Mouse (Mus musculus): ENCODE results near the gene Vmn1r208. TPM values are rescaled to one million over a fixed set of nuclear protein-coding genes. Genes with fewer than 3 reads are reported as not detected.

The Vmn1r208 gene
- not detected in 2 replicates for polyA plus RNA-seq (2012; rRNA removed)

DNA sequence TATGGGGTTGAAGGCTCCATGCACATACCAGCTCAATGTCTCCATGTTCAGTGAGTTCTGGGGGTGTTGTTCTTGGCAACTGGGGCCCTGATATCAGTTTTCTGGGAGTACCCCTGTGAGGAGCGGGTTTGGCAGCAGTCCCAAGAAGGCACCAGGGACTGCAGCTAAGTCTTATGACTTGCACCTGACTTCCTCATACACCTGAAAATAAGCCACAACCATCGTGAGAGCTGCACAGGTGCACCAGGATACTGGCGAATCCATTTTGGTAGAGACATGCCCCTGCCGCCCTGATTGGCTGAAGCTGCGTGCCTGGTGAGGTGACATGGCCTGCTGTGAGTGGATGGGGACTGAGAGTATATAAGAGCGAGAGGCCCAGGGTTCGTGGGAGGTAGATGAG, at the start of gene Vmn1r208:
Gene Vmn1r208, minus strand, starts transcription at position 101 of the 400 bp plus-strand sequence.

DNA sequence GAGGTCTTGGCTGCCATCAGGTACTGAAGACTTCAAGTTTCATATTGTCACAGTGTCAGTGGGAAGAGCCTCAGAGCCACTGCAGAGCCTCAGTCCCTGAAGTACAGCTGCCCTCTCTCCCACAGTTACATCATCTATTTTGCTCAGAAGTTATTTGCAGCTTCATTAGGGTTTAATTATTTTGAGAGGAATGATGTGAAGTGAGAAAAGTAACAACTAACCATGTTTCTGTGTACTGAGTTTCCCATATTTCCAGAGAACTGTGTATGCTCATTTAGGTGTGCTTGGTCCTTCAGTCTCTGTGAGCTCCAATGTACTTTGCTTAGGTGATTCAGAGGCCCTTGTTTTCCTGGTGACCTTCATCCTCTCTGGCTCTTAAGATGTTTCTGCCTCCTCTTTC, 32.4 kb upstream of the Vmn1r208 start, which contains the start of gene Vmn1r209:
Gene Vmn1r209, minus strand, starts transcription at position 101 of the 400 bp plus-strand sequence.

DNA sequence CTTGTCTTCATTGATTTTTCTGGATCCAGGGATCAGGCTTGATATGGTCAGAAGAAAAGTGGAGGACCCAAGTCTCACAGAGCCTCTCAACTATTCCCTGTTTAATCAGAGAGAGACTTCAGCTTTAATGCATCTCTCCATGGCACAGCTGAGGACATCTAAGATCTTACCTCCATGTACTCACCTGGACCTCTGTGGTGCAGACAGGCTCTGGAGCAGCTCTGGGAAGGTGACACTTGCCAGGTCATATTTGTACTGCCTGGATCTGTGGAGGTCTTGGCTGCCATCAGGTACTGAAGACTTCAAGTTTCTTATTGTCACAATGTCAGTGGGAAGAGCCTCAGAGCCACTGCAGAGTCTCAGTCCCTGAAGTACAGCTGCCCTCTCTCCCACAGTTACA, 47.7 kb downstream of the Vmn1r208 start, which contains the start of gene Vmn1r207-ps:
Gene Vmn1r207-ps, minus strand, starts transcription at position 101 of the 400 bp plus-strand sequence.

Other genes starting within 250 kb of the Vmn1r208 start
- gene Vmn1r204, start 224.2 kb downstream of the Vmn1r208 start, polyA plus RNA-seq (2012; rRNA removed) = not detected in 2 replicates
- not detected in 2 replicates for gene Vmn1r205, start 184.4 kb downstream of the Vmn1r208 start, polyA plus RNA-seq (2012; rRNA removed)
- not detected in 2 replicates for gene Vmn1r206, start 153.1 kb downstream of the Vmn1r208 start, polyA plus RNA-seq (2012; rRNA removed)
- gene Vmn1r207-ps, start 47.8 kb downstream of the Vmn1r208 start, polyA plus RNA-seq (2012; rRNA removed) = not detected in 2 replicates
- not detected in 2 replicates for gene Vmn1r209, start 32.3 kb upstream of the Vmn1r208 start, polyA plus RNA-seq (2012; rRNA removed)
- gene Vmn1r210, start 53.9 kb upstream of the Vmn1r208 start, polyA plus RNA-seq (2012; rRNA removed) = not detected in 2 replicates
- not detected in 2 replicates for gene Vmn1r211, start 80.2 kb upstream of the Vmn1r208 start, polyA plus RNA-seq (2012; rRNA removed)
- not detected in 2 replicates for gene Vmn1r212, start 106.8 kb upstream of the Vmn1r208 start, polyA plus RNA-seq (2012; rRNA removed)
- not detected in 2 replicates for gene Vmn1r213, start 230.3 kb upstream of the Vmn1r208 start, polyA plus RNA-seq (2012; rRNA removed)

Measured in colon, adult 2 months (tissue).